Mouse (Mus musculus) CD4-positive naive resting alpha-beta T cell, adult 57 days (primary cell): ENCODE data around the gene Kif4. TPM values are rescaled to one million over a fixed set of nuclear protein-coding genes. Genes with fewer than 3 reads are reported as not detected.

ENCODE experiments used
- total RNA-seq: library from RNA; stranded (reverse); gene quantifications from one replicate; pipeline ENCODE4 v1.2.4, GENCODE M21; 2023

Kif4 gene
- 0.62 TPM for total RNA-seq

GRCm38 (mm10) chrX:100625546-100625801 lies at the start of gene Kif4:
Gene Kif4 (plus strand): TSS chrX:100625737.

GRCm38 (mm10) chrX:100594791-100595190 lies 30.7 kb upstream of the Kif4 start, which contains the start of gene P2ry4:
Gene P2ry4 (minus strand): TSS chrX:100594869.

GRCm38 (mm10) chrX:100605314-100605713 lies 20.2 kb upstream of the Kif4 start, which contains the start of gene Arr3:
Gene Arr3 (plus strand): TSS chrX:100605497.

GRCm38 (mm10) chrX:100625802-100626793 lies 561 bp downstream of the Kif4 start, which contains the start of gene Pdzd11:
Gene Pdzd11 (minus strand): TSS chrX:100626568.

GRCm38 (mm10) chrX:100729665-100730188 lies 104.2 kb downstream of the Kif4 start, which contains the start of gene Gdpd2:
Gene Gdpd2 (plus strand): TSS chrX:100729873.

GRCm38 (mm10) chrX:100767181-100767884 lies 141.8 kb downstream of the Kif4 start, which contains the start of gene Dlg3:
Gene Dlg3 (plus strand): TSS chrX:100767722.

Other genes with a start within 250 kb of the Kif4 start
- not detected for gene Otud6a, start 196.7 kb upstream of the Kif4 start, total RNA-seq
- 0.30 TPM for gene Awat2, start 183.0 kb upstream of the Kif4 start, total RNA-seq
- 62.8 TPM for gene Igbp1, start 131.4 kb upstream of the Kif4 start, total RNA-seq
- gene Dgat2l6, start 100.9 kb upstream of the Kif4 start, total RNA-seq = not detected
- not detected for gene Awat1, start 53.5 kb upstream of the Kif4 start, total RNA-seq
- gene P2ry4, start 30.9 kb upstream of the Kif4 start, total RNA-seq = not detected
- not detected for gene Arr3, start 20.2 kb upstream of the Kif4 start, total RNA-seq
- gene Pdzd11, start 831 bp downstream of the Kif4 start, total RNA-seq = 13.9 TPM
- gene Gdpd2, start 104.1 kb downstream of the Kif4 start, total RNA-seq = not detected
- gene Dlg3, start 142.0 kb downstream of the Kif4 start, total RNA-seq = 7.1 TPM